Mouse (Mus musculus) layer of hippocampus, adult 8-10 months (tissue): ENCODE measurements around the gene 2300009A05Rik. TPM values are rescaled to one million over a fixed set of nuclear protein-coding genes. Genes with fewer than 3 reads are reported as not detected.
A peak's percentile ranks its signal among the peaks of the same experiment; 100 is the strongest.

Source experiments
- DNase-seq, 2 experiments: peaks; one replicate each; pipeline ENCODE4 v3.0.0; 2022; ENCODE audit warnings: low spot score in 2 of 2
- total RNA-seq, 4 experiments: library from RNA; stranded (reverse); gene quantifications; 2 replicates each; pipeline ENCODE4 v1.2.4; 2022

Gene 2300009A05Rik
- total RNA-seq: 10 to 100 TPM; 16.6 to 25.9 (median 24.4) TPM

- DNase-seq: peak; percentile 89 to 90
Observed at GRCm38 (mm10) chr9:63398611-63399462, at the start of gene 2300009A05Rik. Gene 2300009A05Rik (minus strand): TSS chr9:63399246.

DNA sequence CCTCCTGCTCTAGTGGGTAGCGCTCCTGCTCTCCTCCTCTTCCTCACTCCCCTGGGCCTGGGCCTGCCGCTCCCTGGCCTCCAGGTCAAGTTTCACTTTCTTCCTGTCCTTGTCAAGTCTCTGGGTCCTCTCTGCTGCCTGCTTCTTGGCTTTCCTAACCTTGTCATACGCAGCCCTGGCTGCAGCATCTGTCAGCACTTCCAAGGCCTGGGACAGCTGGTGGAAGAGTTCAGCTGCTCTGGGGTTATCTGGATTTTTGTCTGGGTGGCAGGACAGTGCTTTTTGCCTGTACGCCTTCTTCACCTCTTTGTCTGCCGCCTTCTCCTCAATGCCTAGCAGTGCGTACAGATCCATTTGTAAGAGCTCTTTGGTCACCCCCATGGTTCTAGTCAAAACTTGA, 44.6 kb upstream of the 2300009A05Rik start:
- no peak for DNase-seq

- no peak for DNase-seq
Observed at GRCm38 (mm10) chr9:63430652-63431051, 31.6 kb upstream of the 2300009A05Rik start.

DNA sequence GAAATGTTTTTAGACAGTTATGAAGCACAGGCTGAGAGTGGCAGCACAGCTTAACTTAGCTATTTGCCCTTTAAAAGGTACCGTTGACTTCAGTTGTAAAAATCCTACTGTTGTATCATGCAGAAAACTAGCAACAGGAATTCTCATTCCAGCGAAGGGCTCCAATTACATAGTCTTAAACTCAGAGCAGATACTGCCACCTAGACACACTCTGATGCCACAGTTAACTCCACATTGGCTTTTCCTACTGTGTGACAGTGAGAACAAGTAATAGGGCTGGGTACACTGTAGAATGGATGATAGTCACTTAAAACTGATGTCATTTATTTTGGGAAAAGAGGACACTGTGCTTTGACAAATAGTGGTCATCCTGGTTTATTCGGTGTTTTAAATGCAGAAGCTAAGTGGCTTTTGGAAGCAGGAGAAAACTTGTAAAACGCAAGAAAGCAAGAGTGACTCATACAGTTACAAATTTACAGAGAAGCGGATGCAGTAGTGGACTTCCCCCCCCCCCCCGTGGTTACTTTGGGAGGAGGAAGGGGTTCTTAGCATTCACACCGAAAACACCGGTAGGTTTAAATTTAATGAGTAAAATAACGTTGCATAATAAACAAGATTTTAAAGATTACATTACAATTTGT, 22.2 kb upstream of the 2300009A05Rik start:
- DNase-seq: no peak

DNA sequence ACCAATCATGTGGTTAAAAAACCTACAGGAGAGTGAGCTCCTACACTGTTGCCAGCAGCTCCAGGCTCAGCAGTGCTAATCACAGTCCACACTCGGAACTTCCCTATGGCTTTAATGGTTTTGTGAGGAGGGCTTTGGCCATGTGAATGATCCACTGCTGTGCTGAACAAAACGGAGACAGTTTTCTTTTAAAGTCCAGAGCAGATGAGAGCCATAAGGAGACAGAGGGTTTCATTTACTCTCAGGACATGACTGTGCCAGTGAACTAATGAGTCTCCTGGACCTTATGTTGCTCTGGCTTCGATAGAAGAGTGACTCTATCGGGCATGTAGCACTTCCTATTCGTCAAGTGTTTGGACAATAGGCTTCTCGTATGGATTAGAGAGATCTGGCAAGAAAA, 21.4 kb upstream of the 2300009A05Rik start:
- DNase-seq: no peak

- no peak for DNase-seq
Observed at GRCm38 (mm10) chr9:63400176-63400575, 1.1 kb upstream of the 2300009A05Rik start.

DNA sequence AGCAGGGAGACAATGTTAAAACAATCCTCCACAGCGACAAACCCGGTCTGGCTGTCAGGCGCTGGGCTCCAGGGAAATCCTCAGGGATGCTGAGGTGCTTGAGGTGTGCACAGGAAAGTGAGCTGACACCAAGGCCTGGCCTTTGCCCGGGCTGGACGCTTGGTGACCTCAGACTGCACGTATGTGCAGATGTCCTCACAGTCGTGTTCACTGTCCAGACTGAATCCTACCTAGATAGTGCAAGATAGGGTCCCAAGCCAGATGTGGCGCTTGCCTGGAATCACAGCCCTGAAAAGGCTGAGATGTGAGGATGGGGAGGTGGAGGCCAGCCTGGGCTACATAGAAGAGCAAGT, 393 bp upstream of the 2300009A05Rik start:
- no peak for DNase-seq

DNA sequence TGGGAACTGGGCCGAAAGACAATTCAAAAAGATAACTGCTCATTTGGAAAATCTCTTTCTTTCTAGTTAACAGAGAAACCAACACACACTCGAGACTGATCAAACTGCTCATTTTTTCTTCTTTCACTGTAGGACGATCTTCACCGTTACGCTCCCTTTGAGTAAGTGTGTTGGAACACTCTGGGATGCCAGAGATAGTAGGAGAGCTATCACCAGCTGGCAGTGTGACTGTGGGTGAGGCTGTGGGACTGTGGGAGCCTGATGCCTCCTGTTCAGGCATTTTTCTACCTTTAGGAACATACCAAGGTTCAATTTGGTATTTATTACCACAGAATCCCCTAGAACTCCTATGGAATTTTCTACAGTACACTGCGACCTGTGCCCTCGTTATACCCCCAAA, 3.4 kb downstream of the 2300009A05Rik start:
- peak in 1 of 2 experiments; percentile 33 for DNase-seq

GRCm38 (mm10) chr9:63391307-63391706, 7.7 kb downstream of the 2300009A05Rik start:
- no peak for DNase-seq

DNA sequence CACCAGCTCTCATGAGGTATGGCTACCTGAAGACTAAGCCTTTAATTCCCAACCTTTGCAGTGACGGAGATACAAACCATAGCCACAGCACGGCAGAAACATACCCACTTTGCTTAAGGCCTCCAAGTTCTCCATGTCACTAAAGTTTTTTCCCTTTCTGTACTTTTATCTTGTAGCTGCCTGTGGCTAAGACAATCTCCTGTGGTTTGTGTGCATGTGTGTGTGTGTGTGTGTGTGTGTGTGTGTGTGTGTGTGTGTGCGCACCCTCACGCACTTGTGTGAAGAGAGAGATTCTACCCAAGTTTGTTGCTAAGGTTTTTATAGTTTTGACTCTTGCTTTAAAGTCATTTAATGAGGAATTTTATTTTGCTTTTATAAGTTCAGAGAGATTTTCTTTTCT, 16.3 kb downstream of the 2300009A05Rik start:
- no peak for DNase-seq

DNA sequence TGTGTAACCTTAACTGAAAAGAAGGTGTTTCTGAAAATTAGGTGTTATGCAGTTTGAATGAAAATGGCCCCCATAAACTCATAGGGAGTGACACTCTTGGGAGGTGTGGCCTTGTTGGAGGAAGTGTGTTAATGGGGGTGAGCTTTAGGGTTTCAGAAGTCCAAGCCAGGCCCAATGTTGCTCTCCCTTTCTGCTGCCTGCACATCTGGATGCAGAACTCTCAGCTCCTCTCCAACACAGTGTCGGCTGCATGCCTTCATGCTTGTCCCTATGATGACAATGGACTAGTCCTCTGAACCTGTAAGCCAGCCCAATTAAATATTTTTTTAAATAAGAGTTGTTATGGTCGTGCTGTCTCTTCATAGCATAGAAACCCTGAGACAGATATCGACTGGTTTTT, 18.7 kb downstream of the 2300009A05Rik start:
- no peak for DNase-seq

DNA sequence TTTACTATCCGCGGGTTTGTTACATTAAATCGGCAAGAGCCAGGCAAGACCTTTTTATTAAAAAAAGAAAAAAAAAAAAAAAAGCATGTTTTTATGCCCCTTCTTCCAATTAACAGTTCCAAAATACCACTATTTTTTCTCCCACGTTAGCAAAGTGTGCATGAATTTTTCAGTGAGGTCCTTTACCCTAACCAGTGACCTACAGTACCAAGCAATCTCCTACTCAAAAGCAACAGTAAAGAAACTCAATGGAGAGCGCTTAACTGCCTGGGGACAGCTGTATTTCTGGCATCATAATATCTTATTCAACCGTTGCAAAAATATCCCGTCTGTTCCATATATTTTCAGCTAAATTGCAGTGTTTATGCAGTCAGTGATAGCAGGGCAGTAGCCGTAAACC, 20.9 kb downstream of the 2300009A05Rik start:
- no peak for DNase-seq

DNA sequence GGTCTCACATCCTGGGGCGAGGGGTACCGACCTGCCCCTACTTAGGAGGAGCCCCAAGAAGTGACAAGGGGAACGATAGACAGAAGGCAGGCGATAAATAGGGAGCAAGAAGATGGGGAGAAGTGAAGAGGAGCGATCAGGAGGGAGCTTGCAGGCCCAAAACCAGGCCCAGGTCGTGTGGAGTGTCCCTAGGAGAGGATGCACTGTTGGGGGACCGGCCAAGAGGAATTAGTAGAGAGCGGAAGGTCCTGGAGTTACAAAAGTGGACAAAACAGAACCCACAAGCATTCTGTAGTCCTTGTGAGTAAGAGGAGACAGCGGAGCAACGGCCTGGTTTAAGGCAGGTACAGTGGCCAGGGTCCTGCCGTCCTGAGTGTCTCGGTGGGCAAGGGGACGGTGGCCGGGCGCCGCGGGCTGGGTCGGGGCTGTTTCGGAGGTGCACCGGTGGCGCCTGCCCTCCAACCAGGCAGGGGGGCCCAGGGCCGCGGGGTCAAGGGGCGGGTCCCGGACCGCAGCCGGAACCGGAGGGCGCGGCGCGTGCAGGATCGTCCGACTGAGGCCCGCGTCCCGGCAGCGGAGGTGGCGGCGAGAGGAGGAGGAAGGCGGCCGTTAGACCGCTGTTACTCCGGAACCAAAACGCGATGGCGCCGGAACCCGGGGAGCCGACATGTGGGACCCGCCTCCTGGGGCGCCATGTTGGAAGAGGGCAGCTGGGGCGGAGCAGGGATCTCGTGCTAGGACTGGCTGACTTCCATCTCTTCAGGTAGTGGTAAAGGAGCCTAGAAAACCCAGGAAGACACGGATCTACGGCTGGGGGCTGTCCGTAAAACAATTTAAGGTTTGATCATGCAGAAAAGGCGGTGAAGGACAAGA, 21.5 kb downstream of the 2300009A05Rik start, which contains the start of gene Map2k5:
TSS of gene Map2k5 (minus strand) at position 633 of the 873 bp plus-strand sequence.
- DNase-seq: peak; percentile 82 to 91

- no peak for DNase-seq
Observed at GRCm38 (mm10) chr9:63373315-63373714, 25.7 kb downstream of the 2300009A05Rik start.

DNA sequence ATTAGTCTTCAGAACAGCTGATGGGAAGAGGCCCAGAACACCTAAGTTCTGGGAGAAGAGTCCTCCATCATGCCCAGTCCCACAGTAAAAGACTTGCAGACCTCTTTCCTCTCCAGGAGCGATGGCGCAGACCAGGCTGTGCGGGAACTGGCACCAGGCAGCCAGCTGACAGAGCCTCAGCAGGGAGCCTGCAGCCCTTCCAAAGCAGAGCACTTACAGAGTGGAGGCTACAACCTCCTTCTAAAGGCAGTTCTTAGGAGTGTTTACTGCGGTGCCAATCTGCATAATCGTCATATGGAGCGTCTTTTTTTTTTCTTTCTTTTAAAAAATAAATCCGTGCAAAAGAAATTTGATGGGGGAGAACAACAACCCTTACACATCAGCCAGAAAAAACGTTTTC, 26.5 kb downstream of the 2300009A05Rik start:
- no peak for DNase-seq

GRCm38 (mm10) chr9:63360410-63360809, 38.6 kb downstream of the 2300009A05Rik start:
- no peak for DNase-seq

GRCm38 (mm10) chr9:63359016-63359415, 40.0 kb downstream of the 2300009A05Rik start:
- DNase-seq: no peak

- no peak for DNase-seq
Observed at GRCm38 (mm10) chr9:63356721-63357120, 42.3 kb downstream of the 2300009A05Rik start.

GRCm38 (mm10) chr9:63356278-63356677, 42.8 kb downstream of the 2300009A05Rik start:
- DNase-seq: no peak

- DNase-seq: no peak
Observed at GRCm38 (mm10) chr9:63354168-63354567, 44.9 kb downstream of the 2300009A05Rik start.

DNA sequence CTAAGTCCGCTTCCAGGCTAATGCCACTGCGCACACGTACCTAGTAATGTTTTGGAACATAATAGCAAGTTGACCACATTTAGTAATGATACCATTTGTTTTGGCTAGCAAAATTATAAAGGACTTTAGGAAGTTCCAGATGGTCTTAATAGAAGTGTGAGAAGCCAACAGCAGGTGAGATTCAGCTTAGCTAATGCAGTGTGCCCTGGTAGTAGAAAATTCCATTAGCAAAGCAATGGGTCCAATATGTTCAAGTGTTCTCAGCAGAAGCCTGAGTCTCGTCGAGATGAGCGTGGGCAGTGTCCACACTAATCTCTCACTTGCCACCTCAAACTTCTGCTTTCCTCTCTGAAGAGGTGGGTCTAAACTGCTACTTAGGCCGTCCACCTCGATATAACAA, 49.0 kb downstream of the 2300009A05Rik start:
- no peak for DNase-seq

- DNase-seq: no peak
Observed at GRCm38 (mm10) chr9:63349241-63349640, 49.8 kb downstream of the 2300009A05Rik start.
